Mouse (Mus musculus) gastrocnemius, postnatal 25 days (tissue): ENCODE results near the gene Rps8. TPM values are rescaled to one million over a fixed set of nuclear protein-coding genes. Genes with fewer than 3 reads are reported as not detected.
"Not testable (repeated sequence)": the region's sequence is repeated elsewhere in the genome, so short reads cannot be mapped to it uniquely, and the experiment has no call there.

ENCODE experiments used
- DNase-seq: peaks from one replicate; pipeline ENCODE4 v3.0.0; 2022
- long read RNA-seq, 2 experiments: library from polyadenylated mRNA; stranded (forward); transcript quantifications; one replicate each; pipeline ENCODE4 v2.0.0; 2021
- total RNA-seq, 2 experiments: library from RNA; stranded (reverse); gene quantifications; 1 replicate in 1 of 2; 2 replicates in 1 of 2; pipeline ENCODE4 v1.2.3; 2021

The Rps8 gene
- total RNA-seq, result 100 to 1,000 TPM; 527 to 576 TPM
- long read RNA-seq, experiment 1, transcript Rps8-203 (2 exons, 353 nt), result minor isoform, 9 of 256 reads
- long read RNA-seq, experiment 1, transcript Rps8-201 (6 exons, 860 nt), result major isoform, 229 of 256 reads
- long read RNA-seq, experiment 1, partial matches to known transcripts, result 16 of 256 reads
- long read RNA-seq, experiment 1, other reads (novel, unspliced or antisense), result 2 of 256 reads
- long read RNA-seq, experiment 2, transcript Rps8-203 (2 exons, 353 nt), result minor isoform, 6 of 193 reads
- long read RNA-seq, experiment 2, transcript Rps8-201 (6 exons, 860 nt), result major isoform, 170 of 193 reads
- long read RNA-seq, experiment 2, partial matches to known transcripts, result 16 of 193 reads
- long read RNA-seq, experiment 2, other reads (novel, unspliced or antisense), result 1 of 193 reads

DNA sequence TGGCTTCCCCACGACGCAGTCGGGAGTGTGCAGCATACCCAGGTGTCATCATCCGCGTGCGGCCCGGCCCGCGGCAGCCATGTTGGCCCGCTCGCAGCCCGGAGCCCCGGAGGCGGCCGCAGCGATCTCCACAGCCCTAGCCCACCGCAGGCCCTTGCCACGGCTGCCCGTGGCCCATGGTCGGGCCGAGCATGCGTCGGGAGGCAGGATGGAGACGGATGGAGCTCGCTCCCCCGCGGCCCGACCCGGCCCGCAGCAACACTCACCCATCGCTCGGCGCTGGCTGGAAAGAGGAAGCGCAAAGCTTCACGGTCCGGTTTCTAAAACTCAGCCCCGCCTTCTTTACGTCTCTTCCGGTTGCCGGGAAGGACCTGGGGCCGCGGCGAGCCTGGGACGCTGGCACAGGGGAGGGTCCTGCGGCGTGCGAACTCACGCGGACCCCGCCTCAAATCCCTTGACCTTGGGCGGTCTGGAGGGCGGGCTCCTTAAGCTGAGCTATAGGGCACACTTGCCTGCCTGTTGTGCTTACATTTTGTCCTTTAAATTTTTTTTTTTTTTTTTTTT lies at the start of gene Rps8:
Rps8 (minus strand) TSS at position 452 of the 564 bp plus-strand sequence.
- DNase-seq, result peak; percentile 84

GRCm38 (mm10) chr4:117202992-117203354 lies 46.9 kb upstream of the Rps8 start:
- no peak for DNase-seq

GRCm38 (mm10) chr4:117202046-117202991 lies 46.3 kb upstream of the Rps8 start:
- DNase-seq, result no peak

- no peak for DNase-seq
These were observed 35.8 kb upstream of the Rps8 start for GRCm38 (mm10) chr4:117191804-117192203.

- no peak for DNase-seq
These were observed 34.6 kb upstream of the Rps8 start for GRCm38 (mm10) chr4:117190660-117191059.

GRCm38 (mm10) chr4:117189856-117190543 lies 34.0 kb upstream of the Rps8 start:
- no peak for DNase-seq

GRCm38 (mm10) chr4:117189382-117189855 lies 33.4 kb upstream of the Rps8 start:
- peak; percentile 65 for DNase-seq

GRCm38 (mm10) chr4:117188969-117189368 lies 32.9 kb upstream of the Rps8 start:
- DNase-seq, result no peak

DNA sequence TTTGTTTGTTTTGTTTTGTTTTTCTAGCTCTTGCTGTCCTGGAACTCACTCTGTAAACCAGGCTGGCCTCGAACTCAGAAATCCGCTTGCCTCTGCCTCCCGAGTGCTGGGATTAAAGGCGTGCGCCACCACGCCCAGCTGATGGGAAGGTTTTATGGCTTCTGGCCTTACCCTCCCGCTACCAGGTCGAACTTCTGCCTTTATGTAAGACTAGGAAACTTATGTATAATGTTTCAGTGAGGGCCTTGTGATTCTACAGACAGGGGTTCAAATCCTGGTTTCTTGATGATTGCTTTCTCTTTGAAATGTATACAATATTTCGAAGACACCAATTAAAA lies 26.7 kb upstream of the Rps8 start:
- DNase-seq, result not testable (repeated sequence)

DNA sequence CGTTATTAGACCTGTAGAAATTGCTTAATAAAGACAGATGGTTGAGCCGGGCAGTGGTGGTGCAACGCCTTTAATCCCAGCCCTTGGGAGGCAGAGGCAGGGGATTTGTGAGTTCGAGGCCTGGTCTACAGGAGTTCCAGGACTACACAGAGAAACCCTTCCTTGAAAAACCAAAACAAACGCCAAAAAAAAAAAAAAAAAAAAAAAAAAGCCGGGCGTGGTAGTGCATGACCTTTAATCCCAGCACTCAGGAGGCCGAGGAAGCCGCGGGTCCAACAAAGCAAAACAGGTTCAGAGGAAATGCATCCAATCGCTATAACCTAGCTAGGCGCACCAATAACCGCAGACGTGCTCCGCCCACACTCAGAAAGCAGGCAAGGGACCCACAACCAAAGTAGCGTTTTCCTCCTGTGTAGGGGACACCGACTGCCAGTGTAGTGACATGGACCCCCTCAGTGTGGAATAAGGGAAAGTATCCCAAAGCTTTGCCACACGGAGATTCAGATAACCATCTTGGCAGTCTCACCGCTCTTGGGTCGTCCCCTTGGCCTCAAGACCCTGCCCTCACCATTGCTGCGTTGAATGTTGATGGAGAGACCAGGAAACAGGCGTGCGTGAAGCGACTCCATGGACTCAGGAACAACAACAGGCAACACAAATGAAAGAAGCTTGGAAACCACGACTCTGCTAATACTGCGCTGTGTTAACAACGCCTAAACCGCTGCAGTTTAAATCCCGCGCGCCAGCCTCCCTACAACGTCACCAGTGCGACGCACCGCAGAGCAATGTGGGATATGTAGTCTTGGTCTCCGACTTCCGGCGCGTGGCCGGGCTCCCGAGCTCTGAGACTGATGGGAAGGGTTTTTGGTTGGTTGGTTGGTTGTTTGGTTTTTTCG lies 26.1 kb upstream of the Rps8 start, which contains the start of gene Kif2c:
Kif2c (minus strand) TSS at position 777 of the 896 bp plus-strand sequence.
- peak; percentile 84 for DNase-seq

DNA sequence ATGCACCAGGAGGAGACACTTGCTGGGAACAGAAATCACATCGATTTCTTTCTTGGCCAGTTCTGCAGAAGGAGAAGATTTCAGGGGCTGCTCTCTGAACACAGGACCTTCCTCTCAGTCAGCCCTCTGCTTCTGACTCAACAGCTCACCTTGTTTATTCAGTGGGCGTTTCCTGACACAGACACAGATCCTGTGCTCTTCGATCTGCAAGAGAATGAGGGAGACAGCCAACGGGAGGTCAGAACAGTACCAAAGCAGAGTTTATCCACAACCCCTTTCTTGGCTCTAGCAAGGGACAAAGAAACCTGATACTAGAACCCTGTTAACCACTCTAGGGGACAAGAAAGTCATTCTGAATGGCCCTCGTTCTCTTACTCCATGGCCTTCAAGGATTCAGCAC lies 13.9 kb upstream of the Rps8 start:
- DNase-seq, result no peak

DNA sequence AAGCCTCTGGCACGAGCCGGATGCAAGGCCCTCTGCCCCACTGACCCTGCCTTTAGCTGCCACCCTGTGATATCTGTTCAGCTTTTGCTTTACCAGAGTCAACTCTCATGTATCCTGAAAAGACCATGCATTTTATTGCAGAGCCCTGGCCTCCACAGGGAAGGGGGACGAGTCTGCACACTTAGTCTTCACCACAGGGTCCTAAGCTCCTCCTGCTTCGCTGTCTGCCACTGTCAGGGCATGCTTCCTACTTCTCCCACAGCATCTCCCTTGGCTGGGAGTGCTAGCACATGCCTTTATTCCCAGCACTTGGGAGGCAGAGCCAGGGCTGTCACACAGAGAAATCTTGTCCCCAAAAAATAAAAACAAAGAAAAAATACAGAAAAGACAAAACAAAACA lies 5.1 kb upstream of the Rps8 start:
- no peak for DNase-seq

- no peak for DNase-seq
These were observed 3.6 kb upstream of the Rps8 start for GRCm38 (mm10) chr4:117159666-117160065.

- no peak for DNase-seq
These were observed 329 bp upstream of the Rps8 start for GRCm38 (mm10) chr4:117156372-117156771.

GRCm38 (mm10) chr4:117155020-117155791 lies 837 bp downstream of the Rps8 start:
- no peak for DNase-seq

GRCm38 (mm10) chr4:117152714-117153113 lies 3.3 kb downstream of the Rps8 start:
- no peak for DNase-seq

DNA sequence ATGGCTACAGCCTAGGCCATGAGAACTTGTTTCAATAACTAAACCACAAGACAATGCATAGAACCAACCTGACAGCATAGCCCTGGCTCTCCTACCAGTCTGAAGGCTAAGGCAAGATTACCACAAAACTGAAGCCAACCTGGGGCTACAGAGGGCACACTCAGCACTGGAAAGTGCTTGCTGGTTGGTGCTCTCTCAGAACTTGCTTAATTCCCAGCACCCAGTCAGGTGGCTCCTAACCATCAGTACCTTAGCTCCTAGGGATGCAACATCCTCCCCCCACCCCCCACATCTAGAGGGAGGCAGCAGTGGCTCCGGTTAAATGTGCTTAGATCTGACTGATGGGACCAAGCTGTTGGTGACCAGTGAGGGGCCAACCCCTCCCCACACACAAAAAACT lies 4.6 kb downstream of the Rps8 start:
- no peak for DNase-seq

DNA sequence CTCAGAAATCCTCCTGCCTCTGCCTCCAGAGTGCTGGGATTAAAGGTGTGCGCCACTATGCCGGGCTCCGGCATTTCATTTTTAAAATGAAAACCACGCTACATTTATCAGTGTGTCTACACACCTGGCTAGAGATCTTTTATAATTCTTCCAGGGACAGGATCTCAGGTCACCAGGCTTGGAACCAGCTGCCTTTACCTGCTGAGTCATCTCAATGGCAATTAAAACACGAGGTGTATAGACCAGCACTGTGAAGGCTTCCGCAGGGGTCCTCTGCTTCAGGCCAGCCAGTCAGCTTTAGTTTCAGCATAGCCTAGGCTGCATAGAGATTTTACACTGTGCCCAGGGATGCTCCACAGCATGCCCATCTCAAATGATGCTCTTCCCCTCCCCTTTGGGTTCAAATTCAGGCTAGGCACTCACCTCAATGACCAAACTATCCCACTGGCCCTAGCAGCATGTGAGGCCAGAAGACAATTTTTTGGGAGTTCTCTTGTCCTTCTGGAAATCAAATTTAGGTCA lies 5.8 kb downstream of the Rps8 start:
- DNase-seq, result no peak

- DNase-seq, result no peak
These were observed 6.5 kb downstream of the Rps8 start for GRCm38 (mm10) chr4:117149291-117150211.
